Mouse (Mus musculus): ENCODE data around the gene Olfr1170. TPM values are rescaled to one million over a fixed set of nuclear protein-coding genes. Genes with fewer than 3 reads are reported as not detected.

The Olfr1170 gene
- polyA plus RNA-seq (2014; fragmentation: Illumina TruSeq; extraction: RNeasy Lipid Tissue Mini Kit (QIAGEN cat#74804); ENCODE audit: low read depth, low replicate concordance), result not detected

GRCm38 (mm10) chr2:88228234-88228633 is at the start of gene Olfr1170:
Gene Olfr1170, minus strand, starts transcription at chr2:88228334.

GRCm38 (mm10) chr2:88181580-88181979 is 46.6 kb downstream of the Olfr1170 start, which contains the start of gene Olfr1168:
Gene Olfr1168, plus strand, starts transcription at chr2:88181880.

Other genes with a start within 250 kb of the Olfr1170 start
- not detected for gene Olfr1158, start 238.2 kb downstream of the Olfr1170 start, polyA plus RNA-seq (2014; fragmentation: Illumina TruSeq; extraction: RNeasy Lipid Tissue Mini Kit (QIAGEN cat#74804); ENCODE audit: low read depth, low replicate concordance)
- gene Olfr1160, start 220.1 kb downstream of the Olfr1170 start, polyA plus RNA-seq (2014; fragmentation: Illumina TruSeq; extraction: RNeasy Lipid Tissue Mini Kit (QIAGEN cat#74804); ENCODE audit: low read depth, low replicate concordance), result not detected
- not detected for gene Olfr1161, start 205.6 kb downstream of the Olfr1170 start, polyA plus RNA-seq (2014; fragmentation: Illumina TruSeq; extraction: RNeasy Lipid Tissue Mini Kit (QIAGEN cat#74804); ENCODE audit: low read depth, low replicate concordance)
- not detected for gene Olfr73, start 190.6 kb downstream of the Olfr1170 start, polyA plus RNA-seq (2014; fragmentation: Illumina TruSeq; extraction: RNeasy Lipid Tissue Mini Kit (QIAGEN cat#74804); ENCODE audit: low read depth, low replicate concordance)
- not detected for gene Olfr1162, start 177.2 kb downstream of the Olfr1170 start, polyA plus RNA-seq (2014; fragmentation: Illumina TruSeq; extraction: RNeasy Lipid Tissue Mini Kit (QIAGEN cat#74804); ENCODE audit: low read depth, low replicate concordance)
- not detected for gene Olfr1163, start 156.5 kb downstream of the Olfr1170 start, polyA plus RNA-seq (2014; fragmentation: Illumina TruSeq; extraction: RNeasy Lipid Tissue Mini Kit (QIAGEN cat#74804); ENCODE audit: low read depth, low replicate concordance)
- not detected for gene Olfr1164, start 134.4 kb downstream of the Olfr1170 start, polyA plus RNA-seq (2014; fragmentation: Illumina TruSeq; extraction: RNeasy Lipid Tissue Mini Kit (QIAGEN cat#74804); ENCODE audit: low read depth, low replicate concordance)
- not detected for gene Olfr1166, start 100.1 kb downstream of the Olfr1170 start, polyA plus RNA-seq (2014; fragmentation: Illumina TruSeq; extraction: RNeasy Lipid Tissue Mini Kit (QIAGEN cat#74804); ENCODE audit: low read depth, low replicate concordance)
- not detected for gene Olfr1167, start 73.1 kb downstream of the Olfr1170 start, polyA plus RNA-seq (2014; fragmentation: Illumina TruSeq; extraction: RNeasy Lipid Tissue Mini Kit (QIAGEN cat#74804); ENCODE audit: low read depth, low replicate concordance)
- not detected for gene Olfr1168, start 46.5 kb downstream of the Olfr1170 start, polyA plus RNA-seq (2014; fragmentation: Illumina TruSeq; extraction: RNeasy Lipid Tissue Mini Kit (QIAGEN cat#74804); ENCODE audit: low read depth, low replicate concordance)
- gene Olfr1173, start 51.5 kb upstream of the Olfr1170 start, polyA plus RNA-seq (2014; fragmentation: Illumina TruSeq; extraction: RNeasy Lipid Tissue Mini Kit (QIAGEN cat#74804); ENCODE audit: low read depth, low replicate concordance), result not detected
- not detected for gene Olfr1174-ps, start 86.8 kb upstream of the Olfr1170 start, polyA plus RNA-seq (2014; fragmentation: Illumina TruSeq; extraction: RNeasy Lipid Tissue Mini Kit (QIAGEN cat#74804); ENCODE audit: low read depth, low replicate concordance)
- gene Olfr1175-ps, start 98.9 kb upstream of the Olfr1170 start, polyA plus RNA-seq (2014; fragmentation: Illumina TruSeq; extraction: RNeasy Lipid Tissue Mini Kit (QIAGEN cat#74804); ENCODE audit: low read depth, low replicate concordance), result not detected
- gene Olfr1176, start 108.4 kb upstream of the Olfr1170 start, polyA plus RNA-seq (2014; fragmentation: Illumina TruSeq; extraction: RNeasy Lipid Tissue Mini Kit (QIAGEN cat#74804); ENCODE audit: low read depth, low replicate concordance), result not detected
- gene Olfr1177-ps, start 118.2 kb upstream of the Olfr1170 start, polyA plus RNA-seq (2014; fragmentation: Illumina TruSeq; extraction: RNeasy Lipid Tissue Mini Kit (QIAGEN cat#74804); ENCODE audit: low read depth, low replicate concordance), result not detected
- gene Olfr1178, start 158.7 kb upstream of the Olfr1170 start, polyA plus RNA-seq (2014; fragmentation: Illumina TruSeq; extraction: RNeasy Lipid Tissue Mini Kit (QIAGEN cat#74804); ENCODE audit: low read depth, low replicate concordance), result not detected
- not detected for gene Olfr1179, start 178.1 kb upstream of the Olfr1170 start, polyA plus RNA-seq (2014; fragmentation: Illumina TruSeq; extraction: RNeasy Lipid Tissue Mini Kit (QIAGEN cat#74804); ENCODE audit: low read depth, low replicate concordance)
- not detected for gene Olfr1180, start 190.8 kb upstream of the Olfr1170 start, polyA plus RNA-seq (2014; fragmentation: Illumina TruSeq; extraction: RNeasy Lipid Tissue Mini Kit (QIAGEN cat#74804); ENCODE audit: low read depth, low replicate concordance)
- gene Olfr1181, start 197.8 kb upstream of the Olfr1170 start, polyA plus RNA-seq (2014; fragmentation: Illumina TruSeq; extraction: RNeasy Lipid Tissue Mini Kit (QIAGEN cat#74804); ENCODE audit: low read depth, low replicate concordance), result not detected
- not detected for gene Gm13757, start 220.8 kb upstream of the Olfr1170 start, polyA plus RNA-seq (2014; fragmentation: Illumina TruSeq; extraction: RNeasy Lipid Tissue Mini Kit (QIAGEN cat#74804); ENCODE audit: low read depth, low replicate concordance)
- 0.03 TPM for gene Olfr1183, start 226.5 kb upstream of the Olfr1170 start, polyA plus RNA-seq (2014; fragmentation: Illumina TruSeq; extraction: RNeasy Lipid Tissue Mini Kit (QIAGEN cat#74804); ENCODE audit: low read depth, low replicate concordance)

Data from testis, adult 10 weeks (tissue).